Mouse (Mus musculus): ENCODE measurements around the gene Ano4. TPM values are rescaled to one million over a fixed set of nuclear protein-coding genes. Genes with fewer than 3 reads are reported as not detected.

Gene Ano4
- total and polyA plus RNA-seq, 3 experiments, result 0.33 TPM; not detected in 2

DNA sequence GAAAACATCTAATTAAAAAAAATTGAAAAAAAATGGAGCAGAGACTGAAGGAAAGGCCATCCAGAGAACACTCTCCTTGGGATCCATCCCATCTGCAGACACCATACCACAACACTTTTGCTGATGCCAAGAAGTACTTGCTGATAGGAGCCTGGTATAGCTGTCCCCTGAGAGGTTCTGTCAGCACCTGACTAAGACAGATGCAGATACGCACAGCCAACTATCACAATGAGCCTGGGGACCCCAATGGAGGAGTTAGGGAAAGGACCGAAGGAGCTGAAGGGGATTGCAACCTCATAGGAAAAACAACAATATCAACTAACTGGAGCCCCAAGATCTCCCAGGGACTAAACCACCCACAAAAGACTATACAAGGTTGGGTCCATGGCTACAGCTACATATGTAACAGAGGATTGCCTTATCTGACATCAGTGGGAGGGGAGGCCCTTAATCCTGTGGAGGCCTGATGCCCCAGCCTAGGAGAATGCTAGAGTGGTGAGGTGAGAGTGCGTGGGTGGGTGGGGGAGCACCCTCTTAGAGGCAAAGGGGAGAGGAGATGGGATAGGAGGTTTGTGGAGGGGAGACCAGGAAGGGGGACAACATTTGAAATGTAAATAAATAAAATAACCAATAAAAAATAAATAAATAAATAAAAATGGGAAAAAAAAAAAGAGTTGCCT is 71.4 kb downstream of the Ano4 start:
- TF ChIP-seq POLR2AphosphoS5 (IDR thresholded peaks at IDR 0.05; ENCODE audit: insufficient replicate concordance, low read depth, low read length) (no peak), GATA1 (IDR thresholded peaks at IDR 0.05; ENCODE audit: borderline replicate concordance, low read length) (no peak), CTCF (IDR thresholded peaks at IDR 0.05; ENCODE audit: low read depth, low read length) (no peak), GATA2 (IDR thresholded peaks at IDR 0.05; ENCODE audit: borderline replicate concordance, low read depth, low read length) (no peak), TAL1 (conservative IDR thresholded peaks at IDR 0.05; ENCODE audit: low read depth, low read length) (no peak)
- ATAC-seq (ENCODE audit: extremely low read depth, insufficient number of reproducible peaks, low FRiP score, poor library complexity, severe bottlenecking) (no peak), DNase-seq (ENCODE audit: low spot score) (no peak)
- H3K4me1 ChIP-seq (ENCODE audit: insufficient read depth, low read depth, low read length), result no peaks in the 10 kb centered on the region
- no peak overlapping the region for H3K4me3 ChIP-seq (ENCODE audit: low read depth, low read length)
- no peaks in the 10 kb centered on the region for H3K9me3 ChIP-seq (replicated peaks)
- H3K36me3 ChIP-seq (replicated peaks), result no peaks in the 10 kb centered on the region
- H3K27me3 ChIP-seq (ENCODE audit: insufficient read depth, low read length), result no peaks in the 10 kb centered on the region

DNA sequence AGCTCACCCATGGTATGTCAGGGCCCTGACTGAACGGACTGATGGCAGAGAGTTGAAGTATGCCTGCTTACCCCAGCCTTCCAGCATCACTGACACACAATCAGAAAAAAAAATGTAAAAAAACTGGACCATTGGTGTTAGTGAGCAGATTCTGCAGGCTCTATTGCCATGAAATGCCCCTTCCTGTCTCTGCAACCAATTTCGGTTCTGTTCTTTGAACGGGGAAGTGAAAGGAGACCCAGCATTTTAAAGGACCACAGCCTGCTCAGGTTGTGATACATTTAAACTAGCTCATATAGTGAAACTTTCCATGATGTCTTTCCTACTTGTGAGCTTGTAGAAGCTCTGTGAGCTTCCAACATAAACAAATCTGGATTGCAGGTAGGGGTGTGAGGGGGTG is 77.2 kb downstream of the Ano4 start:
- TF ChIP-seq TAL1 (conservative IDR thresholded peaks at IDR 0.05; ENCODE audit: low read depth, low read length) (no peak), CTCF (IDR thresholded peaks at IDR 0.05; ENCODE audit: low read depth, low read length) (no peak), GATA1 (IDR thresholded peaks at IDR 0.05; ENCODE audit: borderline replicate concordance, low read length) (no peak), POLR2AphosphoS5 (IDR thresholded peaks at IDR 0.05; ENCODE audit: insufficient replicate concordance, low read depth, low read length) (no peak), GATA2 (IDR thresholded peaks at IDR 0.05; ENCODE audit: borderline replicate concordance, low read depth, low read length) (no peak)
- Histone ChIP-seq H3K4me3 (ENCODE audit: low read depth, low read length) (no peak overlapping the region), H3K4me1 (ENCODE audit: insufficient read depth, low read depth, low read length) (no peaks in the 10 kb centered on the region), H3K9me3 (replicated peaks) (no peaks in the 10 kb centered on the region; the same call in 1 of the 2 replicates), H3K27me3 (ENCODE audit: insufficient read depth, low read length) (no peaks in the 10 kb centered on the region), H3K36me3 (replicated peaks) (no peaks in the 10 kb centered on the region)
- ATAC-seq (ENCODE audit: extremely low read depth, insufficient number of reproducible peaks, low FRiP score, poor library complexity, severe bottlenecking), result no peak
- DNase-seq (ENCODE audit: low spot score), result no peak

GRCm38 (mm10) chr10:89263396-89263795 is 81.2 kb downstream of the Ano4 start:
- Histone ChIP-seq H3K27me3 (ENCODE audit: insufficient read depth, low read length) (no peaks in the 10 kb centered on the region), H3K9me3 (replicated peaks) (peaks cover 3% of the 10 kb centered on the region; the same call in 1 of the 2 replicates), H3K4me3 (ENCODE audit: low read depth, low read length) (no peak overlapping the region), H3K36me3 (replicated peaks) (no peaks in the 10 kb centered on the region), H3K4me1 (ENCODE audit: insufficient read depth, low read depth, low read length) (no peaks in the 10 kb centered on the region)
- ATAC-seq (ENCODE audit: extremely low read depth, insufficient number of reproducible peaks, low FRiP score, poor library complexity, severe bottlenecking) (no peak), DNase-seq (ENCODE audit: low spot score) (no peak)
- no peak for TF ChIP-seq POLR2AphosphoS5 (IDR thresholded peaks at IDR 0.05; ENCODE audit: insufficient replicate concordance, low read depth, low read length)
- TF ChIP-seq GATA2 (IDR thresholded peaks at IDR 0.05; ENCODE audit: borderline replicate concordance, low read depth, low read length), result no peak
- no peak for TF ChIP-seq CTCF (IDR thresholded peaks at IDR 0.05; ENCODE audit: low read depth, low read length)
- no peak for TF ChIP-seq TAL1 (conservative IDR thresholded peaks at IDR 0.05; ENCODE audit: low read depth, low read length)
- TF ChIP-seq GATA1 (IDR thresholded peaks at IDR 0.05; ENCODE audit: borderline replicate concordance, low read length), result no peak

DNA sequence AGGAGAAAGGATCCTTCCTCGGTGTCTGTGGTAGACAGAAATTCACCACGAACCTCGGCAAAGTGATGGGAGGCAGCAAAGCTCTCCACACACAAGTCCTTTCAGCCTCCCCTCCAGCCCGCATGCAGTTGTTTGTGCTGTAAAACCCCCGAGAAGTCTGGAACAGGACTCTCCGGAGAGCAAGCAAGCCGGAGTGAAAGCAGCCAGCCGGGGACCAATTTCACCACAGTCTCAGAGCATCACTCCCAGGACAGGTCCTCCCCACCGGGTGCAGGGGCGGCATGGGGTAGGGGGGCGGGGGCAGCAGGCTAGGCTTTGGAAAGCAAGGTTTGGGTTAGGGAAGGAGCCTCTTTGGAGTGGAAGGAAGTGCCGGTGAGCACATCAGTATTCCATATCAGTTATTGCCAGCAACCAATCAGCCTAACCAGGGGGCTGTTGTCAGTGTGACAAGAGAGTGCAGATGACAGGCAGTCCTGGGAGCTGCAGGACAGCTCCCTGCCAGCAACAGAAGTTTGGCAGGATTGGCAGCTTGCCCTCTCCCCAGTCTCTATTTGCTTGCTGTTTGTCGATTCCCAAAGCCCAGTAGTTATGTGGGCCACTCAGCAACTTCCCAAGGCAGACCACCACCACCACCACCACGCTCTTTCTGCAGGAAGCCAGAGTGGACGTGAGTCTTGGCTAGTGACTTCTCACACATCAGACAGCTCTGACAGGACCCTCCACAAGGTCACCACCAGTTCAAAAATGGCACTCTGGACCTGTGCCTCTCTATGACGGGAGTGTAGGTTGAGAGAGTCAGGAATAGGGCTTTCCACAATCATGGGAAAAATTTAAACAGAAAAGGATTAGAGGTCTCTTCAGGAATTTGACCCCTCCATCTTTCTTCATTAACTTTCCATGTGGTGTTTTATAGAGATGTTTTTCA is 86.8 kb downstream of the Ano4 start:
- no peaks in the 10 kb centered on the region for H3K36me3 ChIP-seq (replicated peaks)
- H3K27me3 ChIP-seq (ENCODE audit: insufficient read depth, low read length), result no peaks in the 10 kb centered on the region
- H3K9me3 ChIP-seq (replicated peaks), result peaks cover 6% of the 10 kb centered on the region; the same call in 1 of the 2 replicates
- DNase-seq (ENCODE audit: low spot score), result no peak
- no peaks in the 10 kb centered on the region for H3K4me1 ChIP-seq (ENCODE audit: insufficient read depth, low read depth, low read length)
- no peak for ATAC-seq (ENCODE audit: extremely low read depth, insufficient number of reproducible peaks, low FRiP score, poor library complexity, severe bottlenecking)
- no peak for TF ChIP-seq TAL1 (conservative IDR thresholded peaks at IDR 0.05; ENCODE audit: low read depth, low read length)
- no peak for TF ChIP-seq GATA1 (IDR thresholded peaks at IDR 0.05; ENCODE audit: borderline replicate concordance, low read length)
- no peak overlapping the region for H3K4me3 ChIP-seq (ENCODE audit: low read depth, low read length)

DNA sequence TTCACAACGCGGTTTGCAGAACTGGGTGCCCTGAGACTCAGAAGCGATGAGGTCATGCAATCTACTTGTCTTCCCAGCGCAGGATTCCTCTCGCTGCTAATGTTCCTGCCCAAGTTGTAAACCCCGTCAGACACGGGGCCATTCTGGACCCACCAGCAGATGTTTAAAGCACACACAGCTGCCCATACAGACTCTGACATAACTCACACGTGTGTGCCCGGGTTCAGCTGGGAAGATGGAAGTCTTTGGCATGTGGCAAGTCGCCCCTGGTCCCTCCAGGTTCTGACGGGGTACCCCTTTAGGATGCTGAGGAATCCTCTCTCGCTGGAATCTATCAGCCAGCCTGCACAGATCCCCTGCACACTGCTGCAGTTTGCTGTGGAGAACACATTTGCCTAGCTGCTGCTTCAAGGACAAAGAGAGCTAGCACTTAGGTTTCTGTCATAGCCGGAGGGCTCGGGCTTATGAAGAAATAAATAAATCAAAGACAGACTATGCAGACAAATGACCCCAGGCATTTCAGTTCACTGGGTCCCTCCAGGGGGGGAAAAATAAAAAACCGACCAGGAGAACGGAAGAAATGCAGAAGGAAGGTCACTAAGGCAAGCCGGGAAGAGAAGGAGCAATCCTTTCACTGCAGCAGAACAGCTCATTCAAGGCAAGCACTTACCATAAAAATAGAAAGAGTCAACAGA is 87.7 kb downstream of the Ano4 start:
- DNase-seq (ENCODE audit: low spot score) (no peak), ATAC-seq (ENCODE audit: extremely low read depth, insufficient number of reproducible peaks, low FRiP score, poor library complexity, severe bottlenecking) (no peak)
- H3K4me1 ChIP-seq (ENCODE audit: insufficient read depth, low read depth, low read length), result no peaks in the 10 kb centered on the region
- no peaks in the 10 kb centered on the region for H3K27me3 ChIP-seq (ENCODE audit: insufficient read depth, low read length)
- H3K36me3 ChIP-seq (replicated peaks), result no peaks in the 10 kb centered on the region
- H3K9me3 ChIP-seq (replicated peaks), result peaks cover 6% of the 10 kb centered on the region; the same call in 1 of the 2 replicates
- TF ChIP-seq GATA1 (IDR thresholded peaks at IDR 0.05; ENCODE audit: borderline replicate concordance, low read length) (no peak), POLR2AphosphoS5 (IDR thresholded peaks at IDR 0.05; ENCODE audit: insufficient replicate concordance, low read depth, low read length) (no peak), GATA2 (IDR thresholded peaks at IDR 0.05; ENCODE audit: borderline replicate concordance, low read depth, low read length) (no peak), CTCF (IDR thresholded peaks at IDR 0.05; ENCODE audit: low read depth, low read length) (no peak), TAL1 (conservative IDR thresholded peaks at IDR 0.05; ENCODE audit: low read depth, low read length) (no peak)
- H3K4me3 ChIP-seq (ENCODE audit: low read depth, low read length), result no peak overlapping the region

GRCm38 (mm10) chr10:89254765-89255164 is 89.8 kb downstream of the Ano4 start:
- H3K9me3 ChIP-seq (replicated peaks), result peaks cover 3% of the 10 kb centered on the region; the same call in 1 of the 2 replicates
- no peak for ATAC-seq (ENCODE audit: extremely low read depth, insufficient number of reproducible peaks, low FRiP score, poor library complexity, severe bottlenecking)
- H3K27me3 ChIP-seq (ENCODE audit: insufficient read depth, low read length), result no peaks in the 10 kb centered on the region
- no peaks in the 10 kb centered on the region for H3K36me3 ChIP-seq (replicated peaks)
- H3K4me3 ChIP-seq (ENCODE audit: low read depth, low read length), result no peak overlapping the region
- TF ChIP-seq GATA2 (IDR thresholded peaks at IDR 0.05; ENCODE audit: borderline replicate concordance, low read depth, low read length) (no peak), TAL1 (conservative IDR thresholded peaks at IDR 0.05; ENCODE audit: low read depth, low read length) (no peak), GATA1 (IDR thresholded peaks at IDR 0.05; ENCODE audit: borderline replicate concordance, low read length) (no peak), CTCF (IDR thresholded peaks at IDR 0.05; ENCODE audit: low read depth, low read length) (no peak), POLR2AphosphoS5 (IDR thresholded peaks at IDR 0.05; ENCODE audit: insufficient replicate concordance, low read depth, low read length) (no peak)
- H3K4me1 ChIP-seq (ENCODE audit: insufficient read depth, low read depth, low read length), result no peaks in the 10 kb centered on the region
- no peak for DNase-seq (ENCODE audit: low spot score)
